Mouse (Mus musculus) spleen, adult 2 months (tissue): ENCODE data around the gene Dynll2.

Source experiments
- CTCF ChIP-seq: fragments of 200-500 bp; IDR thresholded peaks from 2 replicates; pipeline ENCODE4 v1.5.1; 2011; ENCODE audit warnings: mild to moderate bottlenecking, inconsistent platforms; ENCODE audit not compliant: insufficient read depth, insufficient read length, insufficient replicate concordance; ENCODE audit errors: extremely low read depth
- POLR2A ChIP-seq: fragments of 200-500 bp; IDR thresholded peaks from 2 replicates; pipeline ENCODE4 v1.6.1; 2011; ENCODE audit warnings: low read depth, low read length, inconsistent platforms

DNA sequence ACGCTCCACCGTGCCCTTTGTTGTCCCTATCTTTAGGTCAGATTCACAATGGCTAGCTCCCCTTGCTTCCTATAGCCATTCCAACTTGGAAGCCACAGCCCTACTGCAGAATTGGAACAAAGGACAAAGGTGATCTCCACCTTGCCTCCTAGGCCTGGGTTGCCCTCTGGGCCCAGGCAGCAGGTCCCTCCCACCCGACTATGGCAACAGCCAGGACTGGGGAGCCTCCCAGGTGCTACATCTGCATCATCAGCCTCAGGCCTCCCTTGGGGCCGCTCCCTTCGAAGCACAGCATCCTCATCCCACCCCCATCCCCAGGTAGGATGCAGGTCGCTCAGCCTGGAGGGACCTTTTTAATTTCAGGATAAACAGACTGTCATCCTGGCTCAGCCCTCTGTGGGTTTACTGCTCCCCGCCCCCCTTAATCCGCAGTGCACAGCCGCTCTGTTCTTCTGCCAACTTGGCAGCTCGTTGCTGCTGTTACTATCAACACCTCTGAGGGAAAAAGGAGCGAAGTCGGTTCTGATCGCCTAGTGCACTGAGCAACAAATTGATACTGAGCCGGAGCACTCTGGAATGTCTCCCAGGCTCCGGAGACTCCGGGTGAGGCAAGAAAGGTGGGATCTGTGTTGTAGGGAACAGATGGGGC is 22.3 kb upstream of the Dynll2 start:
- TF ChIP-seq CTCF: no peak
- no peak for TF ChIP-seq POLR2A
